Mouse (Mus musculus) C2C12 (cell line): ENCODE measurements around the gene Smim5.

ENCODE experiments used
- CEBPB ChIP-seq: IDR thresholded peaks from one replicate; pipeline ENCODE4 v1.6.1; 2011; ENCODE audit warnings: low read depth, mild to moderate bottlenecking, control low read depth, moderate library complexity
- CTCF ChIP-seq: IDR thresholded peaks from one replicate; pipeline ENCODE4 v1.5.1; 2011; ENCODE audit not compliant: control insufficient read depth, insufficient read depth, insufficient read length
- FOSL1 ChIP-seq: IDR thresholded peaks from one replicate; pipeline ENCODE4 v1.8.0; 2011; ENCODE audit warnings: mild to moderate bottlenecking, low read length; ENCODE audit not compliant: poor library complexity, insufficient read depth, severe bottlenecking
- MAX ChIP-seq: IDR thresholded peaks from one replicate; pipeline ENCODE4 v1.6.1; 2011; ENCODE audit warnings: mild to moderate bottlenecking, control low read depth
- MYOD1 ChIP-seq: IDR thresholded peaks from one replicate; pipeline ENCODE4 v1.6.1; 2011; ENCODE audit warnings: low read depth; ENCODE audit not compliant: control insufficient read depth, insufficient read length
- MYOG ChIP-seq: IDR thresholded peaks from one replicate; pipeline ENCODE4 v1.6.1; 2011; ENCODE audit not compliant: control insufficient read depth, insufficient read length; ENCODE audit errors: extremely low read depth
- USF1 ChIP-seq: IDR thresholded peaks from one replicate; pipeline ENCODE4 v1.6.1; 2011; ENCODE audit warnings: low read depth, mild to moderate bottlenecking, control low read depth, moderate library complexity

- TF ChIP-seq MAX = no peak
- no peak for TF ChIP-seq CTCF
- no peak for TF ChIP-seq USF1
- TF ChIP-seq MYOG = no peak
- TF ChIP-seq CEBPB = no peak
- no peak for TF ChIP-seq MYOD1
- TF ChIP-seq FOSL1 = no peak
Measured at GRCm38 (mm10) chr11:115875935-115876334, 23.8 kb upstream of the Smim5 start.
